Mouse (Mus musculus) ES-E14 (cell line): ENCODE data around the gene Rnf41. TPM values are rescaled to one million over a fixed set of nuclear protein-coding genes. Genes with fewer than 3 reads are reported as not detected.

Source experiments
- DNase-seq: peaks from one replicate; pipeline ENCODE4 v3.0.0-alpha.2; 2013; ENCODE audit warnings: low read depth, low spot score
- H3K27ac ChIP-seq: 2 replicates; pipeline ENCODE4 v1.5.1; 2012; ENCODE audit warnings: low read depth, mild to moderate bottlenecking, low read length, moderate library complexity, mixed read lengths; ENCODE audit not compliant: poor library complexity, insufficient read depth, severe bottlenecking
- H3K36me3 ChIP-seq: 2 replicates; pipeline ENCODE4 v1.6.1; 2012; ENCODE audit warnings: mild to moderate bottlenecking, low read length, moderate library complexity, mixed read lengths; ENCODE audit not compliant: control insufficient read depth, poor library complexity, insufficient read depth, severe bottlenecking
- H3K4me1 ChIP-seq, 2 experiments: fragments of 150-350 bp in 1 of 2; sonication (generic) in 1 of 2; 2 replicates each; pipeline ENCODE4 v1.6.1; 2012; ENCODE audit warnings: low read length in 2 of 2, mild to moderate bottlenecking in 1 of 2, mixed read lengths in 1 of 2; ENCODE audit not compliant: control insufficient read depth in 2 of 2, insufficient read depth in 2 of 2, poor library complexity in 1 of 2
- H3K4me3 ChIP-seq, 2 experiments: fragments of 150-350 bp in 1 of 2; sonication (generic) in 1 of 2; 2 replicates each; pipeline ENCODE4 v1.5.1; 2012; ENCODE audit warnings: low read length in 2 of 2, low read depth in 1 of 2, mild to moderate bottlenecking in 1 of 2, mixed read lengths in 1 of 2; ENCODE audit not compliant: insufficient read depth in 1 of 2, poor library complexity in 1 of 2, severe bottlenecking in 1 of 2
- H3K9ac ChIP-seq: 2 replicates; pipeline ENCODE4 v1.6.1; 2012; ENCODE audit warnings: low read depth, mild to moderate bottlenecking, low read length, mixed read lengths; ENCODE audit not compliant: poor library complexity, insufficient read depth, severe bottlenecking
- H3K9me3 ChIP-seq: fragments of 150-350 bp; sonication (generic); 2 replicates; pipeline ENCODE4 v1.6.1; 2012; ENCODE audit warnings: low read depth, mild to moderate bottlenecking, low read length; ENCODE audit not compliant: control insufficient read depth, insufficient read depth
- CHD2 ChIP-seq: IDR thresholded peaks from 2 replicates; pipeline ENCODE4 v1.6.1; 2014; ENCODE audit warnings: mild to moderate bottlenecking, low read depth, low read length, inconsistent platforms
- HCFC1 ChIP-seq: IDR thresholded peaks from 2 replicates; pipeline ENCODE4 v1.6.1; 2012; ENCODE audit warnings: low read length, inconsistent platforms, borderline replicate concordance; ENCODE audit not compliant: insufficient read depth
- MAFK ChIP-seq: IDR thresholded peaks from 2 replicates; pipeline ENCODE4 v1.6.1; 2014; ENCODE audit warnings: mild to moderate bottlenecking, low read depth, low read length, inconsistent platforms; ENCODE audit not compliant: insufficient read depth
- ZC3H11A ChIP-seq: IDR thresholded peaks from 2 replicates; pipeline ENCODE4 v1.6.1; 2012; ENCODE audit warnings: low read depth, mild to moderate bottlenecking, inconsistent platforms, low read length, borderline replicate concordance
- ZNF384 ChIP-seq: IDR thresholded peaks from 2 replicates; pipeline ENCODE4 v1.6.1; 2012; ENCODE audit warnings: low read depth, low read length, inconsistent platforms
- in situ Hi-C, 2 experiments: fragments of 600-800 bp; cut with MboI; formaldehyde crosslinking; loops; one replicate each; pipeline ENCODE4 v1.15.1; 2025; ENCODE audit warnings: low sequenced_read_pairs in 2 of 2, inconsistent platforms in 1 of 2; ENCODE audit not compliant: unreplicated experiment in 2 of 2
- total RNA-seq: library from RNA; depleted of rRNA; stranded (reverse); fragments of 300-350 nt; gene quantifications from 2 replicates; pipeline ENCODE4 v1.2.3, GENCODE M21; 2012

Gene Rnf41
- total RNA-seq, 1 experiment, result 41.3 TPM

DNA sequence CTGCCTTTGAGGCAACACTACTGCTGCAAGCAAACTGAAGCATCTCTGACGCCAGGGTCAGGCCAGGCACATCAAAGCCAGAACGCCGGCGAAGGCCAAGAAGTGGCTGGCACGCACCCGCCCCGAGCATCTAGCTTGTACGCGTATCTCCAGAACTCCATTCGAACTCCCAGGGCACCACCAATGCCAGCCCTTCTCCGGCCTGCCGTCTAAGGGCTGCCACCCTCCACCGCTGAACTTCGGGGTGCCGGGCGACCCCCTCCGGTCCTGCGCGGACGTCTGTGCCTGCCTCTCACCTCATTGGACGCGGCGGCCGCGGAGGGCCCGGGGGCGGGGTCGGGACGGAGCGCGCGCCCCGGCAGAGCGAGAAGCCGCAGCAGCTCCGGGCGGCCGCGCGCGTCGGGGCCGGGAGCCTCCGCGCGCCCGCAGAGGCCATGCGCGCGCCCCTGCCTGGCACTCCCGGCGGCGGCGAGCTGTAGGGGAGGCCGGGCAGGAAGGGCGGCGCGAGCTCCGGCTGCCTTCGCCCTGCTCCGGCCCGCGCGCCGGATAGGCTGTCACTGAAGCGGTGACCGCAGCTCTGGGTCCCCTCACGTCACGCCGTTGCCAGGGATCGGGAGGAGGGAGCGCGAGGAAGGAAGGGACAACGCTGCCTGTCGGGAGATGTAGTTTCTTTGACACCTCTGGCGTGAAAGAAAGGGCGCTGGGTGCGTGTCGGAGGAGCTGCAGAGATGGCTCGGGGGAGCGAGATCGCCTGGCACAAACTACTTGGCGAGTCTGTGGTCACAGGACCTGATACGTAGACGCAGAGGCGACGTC lies 42.8 kb upstream of the Rnf41 start, which contains the start of gene Coq10a:
TSS of gene Coq10a (minus strand) at position 596 of the 816 bp plus-strand sequence.
- in situ Hi-C loops, result no loop called here

DNA sequence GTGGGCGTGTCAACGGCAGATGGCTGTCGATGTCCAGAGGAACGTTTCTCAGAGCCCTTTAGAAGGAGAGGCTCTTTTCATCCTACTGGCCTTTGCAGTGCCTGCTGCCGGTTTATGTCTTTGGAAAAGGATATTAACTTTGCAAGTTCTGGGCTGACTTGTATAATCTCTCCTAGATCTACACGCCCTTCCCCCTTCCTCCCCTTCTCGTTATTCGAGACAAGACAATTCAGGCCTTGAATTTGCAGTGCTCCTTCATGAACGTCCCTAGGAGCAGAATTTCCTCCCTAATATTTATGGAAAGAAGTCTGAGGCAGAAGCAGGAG lies 42.3 kb upstream of the Rnf41 start:
- in situ Hi-C loops, result no loop called here
- H3K27ac ChIP-seq, result no peak overlapping the region
- no peak for DNase-seq

More for the DNA sequence above, 42.8 kb upstream of the Rnf41 start, which contains the start of gene Coq10a:
- TF ChIP-seq MAFK (no peak), HCFC1 (peak; percentile 91)
- Histone ChIP-seq H3K27ac (peak within 1 kb of the TSS; percentile 38), H3K9me3 (no peaks in the 10 kb centered on the region), H3K9ac (peak within 1 kb of the TSS; percentile 82), H3K4me3 (peak within 1 kb of the TSS; percentile 82 to 95), H3K4me1 (peaks cover 8 to 11% of the 10 kb centered on the region in 2 experiments), H3K36me3 (peaks cover 7% of the 10 kb centered on the region; the same call in 1 of the 2 replicates)
- DNase-seq, result peak; percentile 63

DNA sequence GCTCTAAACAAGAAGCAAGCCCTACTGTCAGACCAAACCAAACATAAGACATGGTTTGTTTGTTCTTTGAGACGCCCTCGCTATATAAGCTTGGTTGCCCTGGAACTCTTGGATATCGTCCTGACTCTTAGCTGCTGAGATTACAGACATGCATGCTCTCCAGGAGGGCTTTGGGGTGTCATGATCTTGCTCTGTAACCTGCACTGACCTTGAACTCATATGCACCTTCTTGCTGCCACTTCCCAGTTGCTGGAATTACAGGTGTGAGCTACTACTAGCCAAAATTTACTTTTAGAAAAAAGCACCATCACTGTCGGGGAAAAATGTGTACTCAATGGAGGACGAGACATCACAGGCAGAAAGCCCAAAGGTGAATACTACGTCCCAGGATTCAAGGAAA lies 41.9 kb upstream of the Rnf41 start:
- Histone ChIP-seq H3K4me3 (peak overlapping the region; percentile 82 to 95; a peak in 2 of 4 replicates), H3K27ac (no peak overlapping the region; the same call in 1 of the 2 replicates)

More for the DNA sequence above, 42.3 kb upstream of the Rnf41 start:
- H3K4me1 ChIP-seq, result peaks cover 8 to 11% of the 10 kb centered on the region in 2 experiments
- peaks cover 6% of the 10 kb centered on the region; the same call in 1 of the 2 replicates for H3K36me3 ChIP-seq
- H3K9ac ChIP-seq, result peak overlapping the region; percentile 82
- H3K9me3 ChIP-seq, result no peaks in the 10 kb centered on the region
- H3K4me3 ChIP-seq, result peak overlapping the region; percentile 82 to 95
- no peak for TF ChIP-seq ZC3H11A
- TF ChIP-seq CHD2, result no peak
- TF ChIP-seq HCFC1, result no peak
- no peak for TF ChIP-seq MAFK
- no peak for TF ChIP-seq ZNF384

DNA sequence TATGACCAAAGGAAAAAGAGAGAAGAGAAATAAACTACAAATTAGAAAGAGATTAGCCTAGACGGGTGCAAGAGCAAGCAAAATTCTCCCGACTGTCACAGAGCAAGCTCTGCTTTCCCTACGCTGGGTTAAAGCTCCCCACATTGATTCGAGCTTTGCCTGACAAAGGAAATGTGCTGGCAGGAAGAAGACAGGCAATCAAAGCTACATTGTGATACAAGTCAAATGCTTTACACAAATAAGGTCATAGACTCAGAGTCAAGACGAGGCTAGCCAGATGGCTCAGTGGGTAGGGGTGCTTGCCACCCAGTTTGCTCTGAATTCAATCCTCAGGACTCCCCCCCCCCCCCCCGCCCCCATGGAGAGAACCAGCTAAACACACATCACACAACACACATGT lies 41.4 kb upstream of the Rnf41 start:
- Histone ChIP-seq H3K36me3 (peaks cover 3% of the 10 kb centered on the region; the same call in 1 of the 2 replicates), H3K4me3 (peak overlapping the region in 1 of 2 experiments; percentile 95; a peak in 1 of 4 replicates), H3K9ac (no peak overlapping the region), H3K4me1 (peaks cover 8 to 9% of the 10 kb centered on the region in 2 experiments), H3K9me3 (no peaks in the 10 kb centered on the region), H3K27ac (peak overlapping the region; percentile 36)
- TF ChIP-seq ZC3H11A, result no peak
- no peak for TF ChIP-seq ZNF384
- no peak for TF ChIP-seq HCFC1
- TF ChIP-seq CHD2, result no peak
- no peak for TF ChIP-seq MAFK
- no peak for DNase-seq
- in situ Hi-C loops, result no loop called here

More for the DNA sequence above, 41.9 kb upstream of the Rnf41 start:
- in situ Hi-C loops, result no loop called here
- Histone ChIP-seq H3K9ac (no peak overlapping the region; the same call in 1 of the 2 replicates), H3K9me3 (no peaks in the 10 kb centered on the region), H3K4me1 (peaks cover 8 to 11% of the 10 kb centered on the region in 2 experiments), H3K36me3 (peaks cover 6% of the 10 kb centered on the region; the same call in 1 of the 2 replicates)
- DNase-seq, result no peak
- TF ChIP-seq MAFK (no peak), HCFC1 (no peak), ZC3H11A (no peak), ZNF384 (no peak), CHD2 (no peak)
